Mouse (Mus musculus): ENCODE measurements around the gene 4833439L19Rik. TPM values are rescaled to one million over a fixed set of nuclear protein-coding genes. Genes with fewer than 3 reads are reported as not detected.

The 4833439L19Rik gene
- total RNA-seq, 2 experiments from 2014 or later: 78.0 to 89.7 TPM

GRCm38 (mm10) chr13:54548036-54548435 lies 17.2 kb downstream of the 4833439L19Rik start:
- no peak for DNase-seq (ENCODE audit: low spot score in 2 of 2)

- DNase-seq (ENCODE audit: low spot score in 2 of 2): no peak
Measured at GRCm38 (mm10) chr13:54532134-54532533, 33.1 kb downstream of the 4833439L19Rik start.

GRCm38 (mm10) chr13:54527140-54527539 lies 38.1 kb downstream of the 4833439L19Rik start:
- no peak for DNase-seq (ENCODE audit: low spot score in 2 of 2)

- no peak for DNase-seq (ENCODE audit: low spot score in 2 of 2)
Measured at GRCm38 (mm10) chr13:54521181-54521580, 44.1 kb downstream of the 4833439L19Rik start.

GRCm38 (mm10) chr13:54520221-54520620 lies 45.0 kb downstream of the 4833439L19Rik start:
- DNase-seq (ENCODE audit: low spot score in 2 of 2): no peak

- no peak for DNase-seq (ENCODE audit: low spot score in 2 of 2)
Measured at GRCm38 (mm10) chr13:54505920-54506319, 59.3 kb downstream of the 4833439L19Rik start.

- no peak for DNase-seq (ENCODE audit: low spot score in 2 of 2)
Measured at GRCm38 (mm10) chr13:54504611-54505260, 60.5 kb downstream of the 4833439L19Rik start.

- DNase-seq (ENCODE audit: low spot score in 2 of 2): peak; percentile 67 to 69
Measured at GRCm38 (mm10) chr13:54503604-54504521, 61.4 kb downstream of the 4833439L19Rik start, which contains the start of gene Simc1. Simc1 (plus strand) TSS chr13:54503779.

GRCm38 (mm10) chr13:54503278-54503603 lies 62.0 kb downstream of the 4833439L19Rik start:
- DNase-seq (ENCODE audit: low spot score in 2 of 2): no peak

GRCm38 (mm10) chr13:54501957-54502690 lies 63.1 kb downstream of the 4833439L19Rik start:
- no peak for DNase-seq (ENCODE audit: low spot score in 2 of 2)

GRCm38 (mm10) chr13:54501352-54501751 lies 63.9 kb downstream of the 4833439L19Rik start:
- DNase-seq (ENCODE audit: low spot score in 2 of 2): no peak

Small RNA genes lying within 50 kb of the gene (microRNA-seq; reads per million reads assigned to microRNA genes)
- not detected for gene Gm24195

Other genes with a start within 250 kb of the 4833439L19Rik start
- 10 to 100 TPM; 46.3 to 50.4 TPM for gene Cplx2, start 194.1 kb downstream of the 4833439L19Rik start, total RNA-seq (2021)
- 10 to 100 TPM; 60.2 to 66.0 TPM for gene Thoc3, start 96.6 kb downstream of the 4833439L19Rik start, total RNA-seq (2021)
- 10 to 100 TPM; 11.7 to 12.5 TPM for gene Simc1, start 61.7 kb downstream of the 4833439L19Rik start, total RNA-seq (2021)
- 10 to 100 TPM; 43.9 to 44.2 TPM for gene Arl10, start 9.6 kb upstream of the 4833439L19Rik start, total RNA-seq (2021)
- 10 to 100 TPM; 40.0 to 41.7 TPM for gene Nop16, start 24.7 kb upstream of the 4833439L19Rik start, total RNA-seq (2021)
- gene Higd2a, start 24.8 kb upstream of the 4833439L19Rik start, total RNA-seq (2021): 100 to 1,000 TPM; 193 to 204 TPM
- 10 to 100 TPM; 69.3 to 72.2 TPM for gene Cltb, start 45.9 kb upstream of the 4833439L19Rik start, total RNA-seq (2021)
- 10 to 100 TPM; 74.5 to 81.4 TPM for gene Faf2, start 56.3 kb upstream of the 4833439L19Rik start, total RNA-seq (2021)
- 100 to 1,000 TPM; 134 to 137 TPM for gene Rnf44, start 128.5 kb upstream of the 4833439L19Rik start, total RNA-seq (2021)
- gene Cdhr2, start 136.0 kb upstream of the 4833439L19Rik start, total RNA-seq (2021): 1 to 10 TPM; 2.1 to 5.8 TPM
- 10 to 100 TPM; 10.4 to 10.5 TPM for gene Gprin1, start 184.4 kb upstream of the 4833439L19Rik start, total RNA-seq (2021)
- gene Sncb, start 201.2 kb upstream of the 4833439L19Rik start, total RNA-seq (2021): 1 to 10 TPM; 3.9 to 4.7 TPM
- not detected for gene Eif4e1b, start 218.6 kb upstream of the 4833439L19Rik start, total RNA-seq (2021)
- gene Tspan17, start 223.9 kb upstream of the 4833439L19Rik start, total RNA-seq (2021): 10 to 100 TPM; 33.0 to 38.4 TPM

Data from adrenal gland, postnatal 4 days (tissue).